Mouse (Mus musculus): ENCODE measurements around the gene Prkg1.
A peak's percentile ranks its signal among the peaks of the same experiment; 100 is the strongest.

DNA sequence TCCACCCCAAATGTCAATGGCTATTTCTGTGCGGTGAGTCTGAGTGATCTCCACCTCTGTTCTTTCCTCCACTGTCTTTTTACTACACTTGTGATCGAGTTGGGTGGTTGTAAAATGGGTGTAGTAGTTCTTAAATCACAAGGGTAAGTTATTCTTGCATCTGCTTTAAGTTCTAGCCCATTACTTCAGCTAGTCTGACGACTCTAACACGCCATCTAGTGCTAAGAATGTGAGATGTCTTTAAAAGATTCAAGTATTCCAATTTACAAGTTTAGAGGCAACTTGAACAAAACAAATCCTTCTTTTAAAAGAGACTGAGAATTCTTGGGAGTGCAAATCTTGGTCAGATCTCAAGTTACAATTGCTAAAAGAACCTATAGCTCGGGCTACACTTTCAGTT, 46.5 kb upstream of the Prkg1 start:
- TF ChIP-seq CTCF (IDR thresholded peaks at IDR 0.05) = peak; percentile 73
- no peak for TF ChIP-seq POLR2A (IDR thresholded peaks at IDR 0.05; ENCODE audit: insufficient read depth, low read depth, low read length)
